ENCODE assay signal across 19 mouse cellular contexts in genomic region chr5:35601526-35601925, GRCm38 (mm10). TPM values are rescaled to one million over a fixed set of nuclear protein-coding genes. Genes with fewer than 3 reads are reported as not detected.
DNase-seq lines count a peak whose midpoint lies in the region; TF ChIP-seq lines count a peak whose summit lies in the region.
"Had no signal": no experiment of that assay in that cellular context is flagged by ENCODE, and none has a peak within 500 bp of the region (broad histone marks: within the 10 kb centered on the region; RNA-seq: fewer than 3 reads in every experiment).

No protein-coding gene starts in this region.

- no peak overlapping the region for H3K27ac ChIP-seq in gastrocnemius, adult 2 months
- H3K27ac ChIP-seq: embryonic facial prominence, embryonic 10.5 days; embryonic facial prominence, embryonic 12.5 days; forebrain, embryonic 13.5 days; forebrain, embryonic 15.5 days had no signal

- TF ChIP-seq CTCF in gastrocnemius, adult 2 months (IDR thresholded peaks at IDR 0.05) = no peak

- peak; percentile 14 for DNase-seq in gastrocnemius, adult 2 months
- no peak for DNase-seq in gastrocnemius, postnatal 36 days
- peak; percentile 51 to 63 for DNase-seq in heart, adult 18-20 months
- no peak for DNase-seq in heart, postnatal 25 days (ENCODE audit: low spot score)
- DNase-seq in heart, postnatal 10 days = peak; percentile 53 to 57
- DNase-seq in heart, adult 8-10 months (ENCODE audit: low spot score) = no peak
- DNase-seq: adrenal gland, adult 8-10 months; adrenal gland, postnatal 14 days; adrenal gland, postnatal 36 days; B cell, adult 2 months; cerebellum, adult 11-12 months; cerebellum, adult 2 months; cerebellum, adult 9-10 months; cerebellum, postnatal 10 days; cerebellum, postnatal 25 days had no signal

- H3K4me3 ChIP-seq in gastrocnemius, adult 2 months = no peak overlapping the region
- H3K4me3 ChIP-seq: embryonic facial prominence, embryonic 10.5 days; embryonic facial prominence, embryonic 12.5 days; forebrain, embryonic 13.5 days; forebrain, embryonic 15.5 days had no signal

- intact Hi-C loops in gastrocnemius, adult 2 months (cut with DNase I) = no loop called here
- intact Hi-C loops in gastrocnemius, postnatal 36 days (cut with DNase I) = no loop called here
- intact Hi-C loops in heart, postnatal 25 days (cut with DNase I) = no loop called here
- intact Hi-C loops in heart, postnatal 10 days (cut with DNase I) = no loop called here

RNA-seq across cellular contexts. Expression of gene Acox3, which starts 18.7 kb away (rescaled TPM):
- 10 to 100 TPM; 15.4 to 18.0 TPM for total RNA-seq in gastrocnemius, adult 2 months (2021)
- total RNA-seq in gastrocnemius, postnatal 36 days (2021) = 10 to 100 TPM; 16.5 to 17.8 TPM
- 10 to 100 TPM; 26.2 to 28.0 TPM for total RNA-seq in heart, adult 18-20 months (2021)
- total RNA-seq in heart, postnatal 25 days (2021) = 10 to 100 TPM; 23.3 to 27.2 TPM
- total RNA-seq in heart, postnatal 10 days (2021) = 10 to 100 TPM; 27.6 to 29.8 TPM
- 10 to 100 TPM; 21.9 to 32.0 (median 26.4) TPM for total RNA-seq in heart, adult 8-10 months (2022)

RNA-seq across cellular contexts. Expression of gene Trmt44, which starts 26.7 kb away (rescaled TPM):
- total RNA-seq in gastrocnemius, adult 2 months (2021) = 1 to 10 TPM; 1.5 to 1.6 TPM
- total RNA-seq in gastrocnemius, postnatal 36 days (2021) = 1 to 10 TPM; 1.4 to 1.5 TPM
- total RNA-seq in heart, adult 18-20 months (2021) = 1 to 10 TPM; 2.1 to 2.2 TPM
- total RNA-seq in heart, postnatal 25 days (2021) = 1 to 10 TPM; 1.8 to 2.6 TPM
- 1 to 10 TPM; 3.4 TPM for total RNA-seq in heart, postnatal 10 days (2021)
- total RNA-seq in heart, adult 8-10 months (2022) = 1 to 10 TPM; 1.7 to 2.1 (median 2.0) TPM

Comparison
In these comparisons a context has a peak if more than half of its experiments do, and no peak if none do; other contexts are left out.
1. DNase-seq: peak in gastrocnemius, adult 2 months (single experiment), heart, adult 18-20 months (2 of 2) and heart, postnatal 10 days (2 of 2); none in gastrocnemius, postnatal 36 days (0 of 2), heart, postnatal 25 days (single experiment) and heart, adult 8-10 months (single experiment).